Mouse (Mus musculus) heart, adult 8-10 months (tissue): ENCODE results near the gene Armh4. TPM values are rescaled to one million over a fixed set of nuclear protein-coding genes. Genes with fewer than 3 reads are reported as not detected.

ENCODE experiments used
- DNase-seq: peaks from one replicate; pipeline ENCODE4 v3.0.0; 2022; ENCODE audit warnings: low spot score
- total RNA-seq, 4 experiments: library from RNA; stranded (reverse); gene quantifications; 2 replicates each; pipeline ENCODE4 v1.2.4; 2022

Armh4 gene
- total RNA-seq, 4 experiments from 2014 or later = 8.2 to 11.9 (median 9.6) TPM

GRCm38 (mm10) chr14:49733950-49734349 lies 49.2 kb downstream of the Armh4 start:
- DNase-seq = peak; percentile 19

- DNase-seq = peak; percentile 65
Observed at GRCm38 (mm10) chr14:49723361-49724054, 59.7 kb downstream of the Armh4 start.

DNA sequence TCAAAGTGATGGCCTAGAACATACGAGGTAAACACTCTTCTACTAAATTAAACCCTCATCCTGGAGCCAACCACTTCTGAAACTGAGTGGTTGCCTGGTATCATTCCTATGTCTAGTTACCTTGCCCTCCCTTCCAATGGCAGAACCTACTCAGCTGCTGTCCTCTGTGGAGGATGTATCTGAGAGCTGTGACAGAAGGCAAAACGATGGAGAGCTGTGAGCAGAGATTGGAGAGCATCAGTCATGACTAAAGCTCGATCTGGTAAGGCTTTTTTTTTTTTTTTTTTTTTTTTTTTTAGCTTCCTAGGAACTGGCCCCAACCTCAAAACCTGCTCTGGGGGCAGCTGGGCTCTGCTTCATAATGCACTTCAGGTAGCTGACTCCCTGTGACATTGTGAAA lies 60.4 kb downstream of the Armh4 start:
- no peak for DNase-seq

GRCm38 (mm10) chr14:49721281-49721680 lies 61.9 kb downstream of the Armh4 start:
- no peak for DNase-seq

- DNase-seq = no peak
Observed at GRCm38 (mm10) chr14:49719678-49720077, 63.5 kb downstream of the Armh4 start.

- DNase-seq = no peak
Observed at GRCm38 (mm10) chr14:49711016-49711415, 72.2 kb downstream of the Armh4 start.

GRCm38 (mm10) chr14:49703432-49704200 lies 79.6 kb downstream of the Armh4 start:
- no peak for DNase-seq

- DNase-seq = no peak
Observed at GRCm38 (mm10) chr14:49679511-49680284, 103.5 kb downstream of the Armh4 start.

DNA sequence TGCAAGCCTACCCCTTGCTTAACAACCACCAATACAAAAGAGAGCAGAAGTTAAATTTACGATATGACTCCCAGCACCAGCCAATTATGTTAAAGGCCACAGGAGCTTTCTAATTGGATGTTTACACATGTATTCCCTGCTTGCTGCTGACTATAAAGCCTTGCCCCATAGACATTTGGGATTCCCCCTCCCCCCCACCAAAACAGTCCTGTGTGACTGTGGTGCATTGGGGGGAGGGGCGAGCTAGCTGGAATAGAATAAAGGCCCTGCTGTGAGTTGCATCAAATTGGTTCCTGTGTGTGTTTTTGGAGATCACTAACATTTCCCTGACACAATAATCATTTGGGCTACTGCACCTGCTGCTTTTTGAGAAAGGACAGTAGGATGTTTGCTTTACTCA lies 106.6 kb downstream of the Armh4 start:
- DNase-seq = no peak

DNA sequence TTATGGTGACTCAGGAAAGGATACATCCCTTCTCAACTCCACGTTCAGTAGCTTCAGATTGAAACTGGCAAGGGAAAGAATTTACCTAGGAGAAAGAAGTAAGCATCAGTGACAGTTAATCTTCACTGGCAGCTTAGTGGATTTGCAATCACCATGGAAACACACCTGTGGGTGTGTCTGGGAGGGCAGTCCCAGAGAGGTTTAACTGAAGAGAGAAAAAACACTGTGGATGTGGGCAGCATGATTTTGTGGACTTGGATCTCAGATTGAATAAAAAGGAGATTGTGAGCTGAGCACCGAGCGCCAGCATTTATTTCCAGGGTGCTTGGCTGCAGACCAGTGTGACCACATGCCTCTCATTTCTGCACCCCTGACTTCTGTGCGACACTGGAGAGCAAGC lies 122.7 kb downstream of the Armh4 start:
- DNase-seq = no peak

DNA sequence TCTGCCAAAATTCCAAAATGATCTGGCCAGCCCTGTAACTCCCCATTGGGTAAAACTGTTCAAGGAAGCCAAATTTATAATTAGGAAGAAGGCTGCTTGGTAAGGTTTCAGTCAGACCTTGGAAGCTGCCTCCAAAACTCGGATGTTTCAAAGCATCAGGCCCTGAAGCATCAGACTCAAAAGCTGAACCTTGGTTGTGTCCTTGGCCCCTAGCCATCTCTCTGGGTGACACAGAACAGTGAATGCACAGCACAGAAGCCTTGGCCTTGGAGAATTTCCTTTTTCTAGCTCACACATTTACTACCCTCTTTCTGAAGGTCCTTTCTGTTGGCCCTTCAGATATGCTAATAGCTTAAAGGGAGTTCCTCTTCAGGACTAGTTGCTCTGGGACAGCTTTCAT lies 134.0 kb downstream of the Armh4 start:
- no peak for DNase-seq

- DNase-seq = no peak
Observed at GRCm38 (mm10) chr14:49637422-49637821, 145.8 kb downstream of the Armh4 start.

DNA sequence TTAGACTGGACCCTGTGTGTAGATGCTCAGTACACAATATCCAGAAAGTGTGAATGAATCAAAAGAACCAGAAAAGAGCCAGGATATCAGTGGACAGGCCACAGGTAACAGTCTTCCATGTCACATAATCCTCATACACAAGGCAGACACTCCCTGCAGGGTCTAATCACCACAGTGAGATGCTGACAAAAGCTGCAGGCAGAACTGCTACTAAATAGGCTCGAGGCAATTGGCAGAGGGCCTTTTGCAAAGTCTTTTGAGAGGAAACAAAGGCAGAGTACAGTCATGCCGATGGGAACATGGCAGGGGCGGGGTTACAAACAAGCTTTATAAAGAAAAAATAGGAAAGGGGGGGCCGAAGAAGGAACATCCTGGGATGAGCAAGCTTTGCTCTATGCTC lies 157.1 kb downstream of the Armh4 start:
- DNase-seq = no peak

Other genes starting within 250 kb of the Armh4 start
- gene Olfr722, start 118.6 kb upstream of the Armh4 start, total RNA-seq = not detected
- gene Olfr723, start 148.4 kb upstream of the Armh4 start, total RNA-seq = not detected
- not detected for gene Olfr724, start 179.9 kb upstream of the Armh4 start, total RNA-seq